Comparison of ENCODE assay signal across 9 mouse cellular contexts in the genomic region with DNA sequence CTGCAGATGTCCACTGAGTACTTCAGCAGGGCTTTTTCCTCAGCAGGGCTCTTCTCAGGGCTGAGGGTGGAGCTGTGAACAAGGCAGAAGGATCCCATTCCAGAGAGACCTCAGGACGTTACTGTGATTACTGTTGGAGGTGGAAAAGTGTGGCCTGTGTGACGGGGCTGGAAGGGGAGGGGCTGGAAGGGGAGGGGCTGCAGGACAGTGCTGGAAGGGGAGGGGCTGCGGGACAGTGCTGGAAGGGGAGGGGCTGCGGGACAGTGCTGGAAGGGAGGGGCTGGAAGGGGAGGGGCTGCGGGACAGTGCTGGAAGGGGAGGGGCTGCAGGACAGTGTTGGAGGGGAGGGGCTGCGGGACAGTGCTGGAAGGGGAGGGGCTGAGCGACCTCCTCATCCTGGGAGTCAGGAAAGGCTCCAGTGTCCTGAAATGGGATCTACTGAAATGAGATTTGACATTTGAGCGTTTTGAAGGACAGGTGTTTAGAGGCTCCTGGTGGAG.
DNase-seq lines count a peak whose midpoint lies in the region; ATAC-seq lines count a peak whose summit lies in the region.
"Had no signal": no experiment of that assay in that cellular context is flagged by ENCODE, and none has a peak within 500 bp of the region (broad histone marks: within the 10 kb centered on the region; RNA-seq: fewer than 3 reads in every experiment).

No protein-coding gene starts in this region.

- H3K9me3 ChIP-seq in kidney, embryonic 16.5 days (ENCODE audit: low read length) = no peaks in the 10 kb centered on the region
- no peaks in the 10 kb centered on the region for H3K9me3 ChIP-seq in forebrain, embryonic 14.5 days (replicated peaks; ENCODE audit: control insufficient read depth, low read length)
- H3K9me3 ChIP-seq in limb, embryonic 11.5 days (ENCODE audit: control insufficient read depth, low read length) = no peaks in the 10 kb centered on the region
- H3K9me3 ChIP-seq in neural tube, embryonic 13.5 days = no peaks in the 10 kb centered on the region

- peak; percentile 89 for ATAC-seq in kidney, embryonic 16.5 days (ENCODE audit: low FRiP score, low TSS enrichment)
- ATAC-seq in forebrain, embryonic 14.5 days = peak; percentile 76
- peak; percentile 79 for ATAC-seq in limb, embryonic 11.5 days (ENCODE audit: insufficient number of reproducible peaks, low FRiP score, low TSS enrichment, low read depth)
- peak; percentile 59 for ATAC-seq in neural tube, embryonic 13.5 days (ENCODE audit: low read depth)
- no peak for ATAC-seq in activated CD4-positive, CD25-positive, alpha-beta regulatory T cell, adult 4 months
- ATAC-seq in frontal cortex, adult (ENCODE audit: low TSS enrichment) = no peak

- under 1% methylated on average over 7 of the region's 8 CpGs for WGBS in kidney, embryonic 16.5 days
- WGBS in forebrain, embryonic 14.5 days = under 1% methylated on average over 7 of the region's 8 CpGs
- under 1% methylated on average over 7 of the region's 8 CpGs for WGBS in limb, embryonic 11.5 days
- under 1% methylated on average over 7 of the region's 8 CpGs for WGBS in neural tube, embryonic 13.5 days

- no peaks in the 10 kb centered on the region for H3K36me3 ChIP-seq in kidney, embryonic 16.5 days (ENCODE audit: insufficient read depth, low read length)
- no peaks in the 10 kb centered on the region for H3K36me3 ChIP-seq in forebrain, embryonic 14.5 days (ENCODE audit: control insufficient read depth, insufficient read depth, low read length)
- H3K36me3 ChIP-seq in limb, embryonic 11.5 days (ENCODE audit: control insufficient read depth, insufficient read depth, low read length) = no peaks in the 10 kb centered on the region
- H3K36me3 ChIP-seq in neural tube, embryonic 13.5 days = no peaks in the 10 kb centered on the region

- peak overlapping the region; percentile 22; the same call in 1 of the 2 replicates for H3K4me3 ChIP-seq in kidney, embryonic 16.5 days (ENCODE audit: low read length)
- H3K4me3 ChIP-seq in forebrain, embryonic 14.5 days (ENCODE audit: low read depth, low read length) = no peak overlapping the region
- no peak overlapping the region for H3K4me3 ChIP-seq in limb, embryonic 11.5 days (ENCODE audit: low read depth, low read length)
- H3K4me3 ChIP-seq in neural tube, embryonic 13.5 days = no peak overlapping the region
- H3K4me3 ChIP-seq: megakaryocyte, embryonic 14.5 days had no signal

- H3K4me1 ChIP-seq in kidney, embryonic 16.5 days (ENCODE audit: insufficient read depth, low read length) = peaks cover 24% of the 10 kb centered on the region
- H3K4me1 ChIP-seq in forebrain, embryonic 14.5 days (ENCODE audit: control insufficient read depth, insufficient read depth, low read length) = no peaks in the 10 kb centered on the region; the same call in 1 of the 2 replicates
- peaks cover 10% of the 10 kb centered on the region for H3K4me1 ChIP-seq in limb, embryonic 11.5 days (ENCODE audit: control insufficient read depth, insufficient read depth, low read length)
- H3K4me1 ChIP-seq in neural tube, embryonic 13.5 days (replicated peaks) = peaks cover 25% of the 10 kb centered on the region

- DNase-seq in kidney, adult 8-10 months = no peak
- DNase-seq in forebrain, embryonic 14.5 days (ENCODE audit: low spot score) = no peak
- peak; percentile 69 for DNase-seq in limb, embryonic 11.5 days (ENCODE audit: low spot score)
- DNase-seq in thymus, postnatal 36 days = no peak

- no peak overlapping the region for H3K9ac ChIP-seq in kidney, embryonic 16.5 days (replicated peaks; ENCODE audit: low read length)
- H3K9ac ChIP-seq in forebrain, embryonic 14.5 days (ENCODE audit: low read length) = no peak overlapping the region
- no peak overlapping the region for H3K9ac ChIP-seq in limb, embryonic 11.5 days (ENCODE audit: low read length)
- no peak overlapping the region for H3K9ac ChIP-seq in neural tube, embryonic 13.5 days

- peaks cover 6% of the 10 kb centered on the region for H3K27me3 ChIP-seq in kidney, embryonic 16.5 days (ENCODE audit: insufficient read depth, low read length)
- no peaks in the 10 kb centered on the region for H3K27me3 ChIP-seq in forebrain, embryonic 14.5 days (replicated peaks; ENCODE audit: control insufficient read depth, insufficient read depth, low read length)
- no peaks in the 10 kb centered on the region for H3K27me3 ChIP-seq in limb, embryonic 11.5 days (ENCODE audit: control insufficient read depth, insufficient read depth, low read length)
- no peaks in the 10 kb centered on the region for H3K27me3 ChIP-seq in neural tube, embryonic 13.5 days

- H3K27ac ChIP-seq in kidney, embryonic 16.5 days (ENCODE audit: low read length) = peak overlapping the region; percentile 19
- H3K27ac ChIP-seq in forebrain, embryonic 14.5 days (ENCODE audit: low read depth, low read length) = no peak overlapping the region
- H3K27ac ChIP-seq in limb, embryonic 11.5 days (replicated peaks; ENCODE audit: low read depth, low read length) = peak overlapping the region; percentile 47; the same call in 1 of the 2 replicates
- H3K27ac ChIP-seq in neural tube, embryonic 13.5 days (replicated peaks) = 0 out of 2 replicates have a peak overlapping the region, but pooled peaks have one; percentile 5

- peak overlapping the region; percentile 47 for H3K4me2 ChIP-seq in kidney, embryonic 16.5 days (replicated peaks; ENCODE audit: low read depth, low read length)
- H3K4me2 ChIP-seq in forebrain, embryonic 14.5 days (ENCODE audit: low read length) = peak overlapping the region; percentile 24
- peak overlapping the region; percentile 38 for H3K4me2 ChIP-seq in limb, embryonic 11.5 days (ENCODE audit: low read depth, severe bottlenecking)
- H3K4me2 ChIP-seq in neural tube, embryonic 13.5 days = peak overlapping the region; percentile 38

Comparison
In these comparisons a context has a peak if more than half of its experiments do, and no peak if none do; other contexts are left out.
1. ATAC-seq: peak in kidney, embryonic 16.5 days (single experiment), forebrain, embryonic 14.5 days (single experiment), limb, embryonic 11.5 days (single experiment) and neural tube, embryonic 13.5 days (single experiment); none in activated CD4-positive, CD25-positive, alpha-beta regulatory T cell, adult 4 months (single experiment) and frontal cortex, adult (single experiment).
2. Peak in every context shown above with its lines, with median percentiles within 50 percentile points of each other: H3K4me2 ChIP-seq.